Mouse (Mus musculus) olfactory bulb, adult 2 months (tissue): Measurements from ENCODE around the gene Il12b.

Experiments used
- CTCF ChIP-seq: fragments of 200-500 bp; IDR thresholded peaks from 2 replicates; pipeline ENCODE4 v1.5.1; 2012; ENCODE audit warnings: low read depth, mild to moderate bottlenecking, low read length, moderate library complexity; ENCODE audit not compliant: insufficient read depth
- POLR2A ChIP-seq: fragments of 200-500 bp; IDR thresholded peaks from 2 replicates; pipeline ENCODE4 v1.6.1; 2012; ENCODE audit warnings: mild to moderate bottlenecking, low read depth, low read length, moderate library complexity; ENCODE audit not compliant: insufficient read depth

DNA sequence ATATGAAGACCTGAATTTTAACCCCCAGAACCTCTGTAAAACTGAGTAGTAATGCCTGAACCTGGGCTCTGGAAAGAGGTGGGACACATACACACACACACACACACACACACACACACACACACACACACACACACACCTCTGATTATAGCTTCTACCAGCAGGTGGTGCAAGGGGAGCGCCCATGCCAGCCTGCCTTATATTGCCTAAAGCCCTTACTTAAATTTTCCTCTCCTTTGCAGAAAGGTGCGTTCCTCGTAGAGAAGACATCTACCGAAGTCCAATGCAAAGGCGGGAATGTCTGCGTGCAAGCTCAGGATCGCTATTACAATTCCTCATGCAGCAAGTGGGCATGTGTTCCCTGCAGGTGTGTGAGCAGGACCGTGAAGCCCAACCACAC is 12.4 kb downstream of the Il12b start:
- TF ChIP-seq CTCF: no peak
- no peak for TF ChIP-seq POLR2A
